Mouse (Mus musculus) thymus, postnatal 10 days (tissue): ENCODE measurements around the gene Chuk.

ENCODE experiments used
- DNase-seq, 2 experiments: peaks; one replicate each; pipeline ENCODE4 v3.0.0; 2021; ENCODE audit warnings: low spot score in 2 of 2

The Chuk gene

DNA sequence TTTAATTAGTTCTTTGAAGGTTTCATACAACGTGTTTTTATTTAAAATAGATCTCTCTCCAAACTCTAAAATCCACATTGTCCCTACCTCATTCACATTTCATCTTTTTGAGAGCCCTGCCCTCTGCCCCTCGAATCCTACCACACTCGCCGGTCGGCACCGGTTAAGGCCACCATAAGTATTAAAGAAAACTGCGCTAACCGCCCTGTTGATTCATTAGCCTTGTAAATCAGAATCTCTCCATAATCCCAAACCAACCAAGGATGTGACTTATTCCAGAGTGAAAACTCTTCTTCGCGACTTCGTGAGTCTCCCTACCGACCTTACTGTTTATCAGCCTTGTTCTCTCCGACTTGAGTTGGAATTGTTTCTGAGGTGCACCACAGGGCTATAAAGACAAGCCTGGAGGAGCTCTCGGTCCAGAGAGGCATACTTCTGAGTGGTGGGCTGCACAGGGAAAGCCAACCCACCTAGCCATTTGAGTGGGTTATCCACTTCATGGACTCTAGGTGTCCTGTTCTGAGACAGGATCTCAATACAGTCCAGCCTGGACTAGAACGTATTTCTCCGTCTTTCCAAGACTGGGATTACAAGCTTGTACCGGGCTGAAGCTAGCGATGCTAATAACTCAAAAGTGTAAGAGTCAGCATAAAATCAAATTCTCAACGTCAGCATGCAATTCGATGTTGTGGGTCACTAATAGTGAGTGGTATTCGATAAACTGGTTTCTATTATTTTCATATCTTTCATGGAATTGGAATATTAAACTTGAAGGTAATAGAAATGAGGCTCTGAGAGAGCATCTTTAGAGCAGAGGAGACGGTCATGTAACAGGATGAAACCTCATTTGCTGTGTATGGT is 611 bp upstream of the Chuk start:
- no peak for DNase-seq

DNA sequence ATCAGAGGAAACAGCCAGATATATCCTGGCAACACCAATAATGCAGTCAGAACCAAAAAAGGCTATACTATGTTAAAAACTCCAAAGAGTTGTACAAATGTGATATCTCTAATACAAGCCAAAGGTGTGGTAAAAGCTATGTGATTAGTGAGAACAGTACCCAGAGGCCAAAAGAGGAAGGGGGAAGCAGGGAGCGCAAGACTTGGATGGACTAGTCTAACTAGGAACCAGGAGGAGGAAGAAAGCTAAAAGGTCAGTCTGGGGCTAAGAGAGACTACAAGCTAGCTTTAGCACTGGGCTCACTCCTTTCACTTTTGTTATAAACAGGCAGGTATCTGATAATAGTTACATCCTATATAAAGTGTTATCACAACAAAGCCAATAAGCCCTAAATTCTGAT is 2.9 kb downstream of the Chuk start:
- DNase-seq: no peak

DNA sequence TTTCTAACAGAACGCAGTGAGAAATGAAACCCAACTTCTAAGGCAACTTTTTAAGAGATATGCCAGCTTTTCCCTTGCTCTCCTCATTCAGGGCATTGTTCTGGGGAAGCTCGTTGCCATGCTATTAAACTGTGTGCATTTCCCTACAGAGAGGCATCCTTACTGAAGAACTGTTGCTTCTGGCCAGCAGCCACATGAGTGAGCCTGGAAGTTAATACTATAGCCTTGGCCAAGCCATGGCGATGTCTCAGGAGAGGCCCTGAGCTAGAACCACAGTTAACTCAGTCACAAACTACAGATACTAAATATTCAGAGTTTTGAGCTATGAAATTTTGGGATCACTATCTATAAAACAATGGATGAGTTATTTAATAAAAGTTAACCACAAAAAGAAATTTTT is 4.3 kb downstream of the Chuk start:
- no peak for DNase-seq

DNA sequence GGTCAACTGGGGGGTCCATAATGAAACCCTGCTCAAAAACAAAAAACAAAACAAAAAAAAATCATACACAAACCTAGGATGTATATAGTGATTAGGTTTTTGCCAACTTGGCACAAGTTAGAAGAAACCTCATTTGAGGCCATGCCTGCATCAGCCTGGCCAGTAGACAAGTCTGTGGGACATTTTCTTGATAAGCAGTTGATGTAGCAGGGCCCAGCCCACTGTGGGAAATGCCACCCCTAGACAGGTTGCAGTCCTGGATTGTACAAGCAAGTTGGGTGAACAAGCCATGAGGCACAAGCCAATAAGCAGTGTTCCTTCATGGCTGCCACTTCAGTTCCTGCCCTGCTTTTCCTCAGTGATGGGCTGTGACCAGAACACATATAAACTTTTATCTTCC is 6.4 kb downstream of the Chuk start:
- no peak for DNase-seq

DNA sequence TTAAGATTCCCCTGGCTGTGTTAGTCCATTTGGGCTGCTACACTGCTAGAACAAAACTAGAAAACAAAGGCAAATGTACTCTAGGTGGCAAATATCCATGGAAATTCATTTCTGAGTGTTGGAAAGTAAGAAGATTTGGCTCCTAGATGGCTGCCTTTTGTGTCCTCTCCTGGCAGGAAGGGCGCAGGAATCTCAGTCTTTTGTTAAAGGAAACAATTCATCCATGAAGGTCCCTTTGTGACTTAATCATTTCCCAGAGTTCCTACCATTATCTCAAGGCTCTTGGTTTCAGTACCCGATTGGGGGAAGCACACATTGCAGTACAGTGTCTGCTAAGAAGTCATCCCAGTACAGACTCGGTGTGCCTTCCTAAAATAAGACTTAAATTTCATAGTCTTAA is 21.0 kb downstream of the Chuk start:
- no peak for DNase-seq

DNA sequence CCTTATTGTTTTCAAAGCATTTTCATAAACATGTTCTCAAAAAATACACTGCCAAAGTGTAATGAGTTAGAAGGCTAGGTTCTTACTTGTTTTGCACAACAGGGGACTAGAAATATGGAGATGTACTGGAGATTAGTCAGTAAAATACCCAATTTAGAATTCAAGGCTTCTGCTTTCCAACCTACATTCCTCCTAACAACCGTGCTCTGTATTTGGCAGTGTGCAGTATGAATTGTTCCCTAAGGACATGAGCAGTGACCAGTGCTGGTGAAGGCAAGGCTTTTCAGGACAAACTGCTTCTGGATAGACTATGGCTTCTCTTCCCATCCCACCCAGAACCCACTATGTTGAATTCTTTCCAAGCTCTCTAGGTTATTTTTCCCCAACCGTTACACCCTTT is 26.4 kb downstream of the Chuk start:
- no peak for DNase-seq

DNA sequence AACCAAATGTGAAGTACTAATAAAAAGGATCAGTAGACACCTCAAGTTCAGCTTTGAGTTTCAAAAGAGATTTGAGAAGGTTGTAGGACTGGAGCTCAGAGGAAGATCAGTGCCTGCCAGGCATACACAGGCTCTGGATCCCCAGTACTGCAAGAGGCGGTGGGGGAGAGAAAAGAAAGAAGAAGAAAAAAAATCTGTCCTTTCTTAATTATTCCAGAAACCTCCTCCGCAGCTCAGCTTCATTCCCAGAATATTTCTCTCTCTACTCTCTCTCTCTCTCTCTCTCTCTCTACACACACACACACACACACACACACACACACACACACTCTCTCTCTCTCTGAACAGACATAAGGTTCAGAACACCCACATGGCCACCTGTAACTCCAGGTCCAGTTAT is 27.3 kb downstream of the Chuk start:
- no peak for DNase-seq

DNA sequence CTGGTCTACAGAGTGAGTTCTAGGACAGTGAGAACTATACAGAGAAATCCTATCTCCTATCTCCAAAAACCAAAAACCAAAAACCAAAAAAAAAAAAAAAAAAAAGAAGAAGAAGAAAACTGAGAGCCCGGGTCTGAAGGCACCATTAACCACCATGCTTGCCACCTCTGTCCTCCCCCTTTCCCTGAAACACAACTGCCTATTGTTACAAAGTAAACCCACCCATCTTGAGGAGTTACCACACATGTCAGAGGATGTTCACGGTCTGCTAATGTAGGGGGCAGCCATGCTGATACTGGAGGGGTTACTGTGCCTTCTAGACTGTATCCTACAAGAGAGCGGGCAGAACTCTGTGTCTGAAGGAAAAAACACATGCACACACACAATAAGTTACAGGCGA is 30.3 kb downstream of the Chuk start:
- DNase-seq: no peak

DNA sequence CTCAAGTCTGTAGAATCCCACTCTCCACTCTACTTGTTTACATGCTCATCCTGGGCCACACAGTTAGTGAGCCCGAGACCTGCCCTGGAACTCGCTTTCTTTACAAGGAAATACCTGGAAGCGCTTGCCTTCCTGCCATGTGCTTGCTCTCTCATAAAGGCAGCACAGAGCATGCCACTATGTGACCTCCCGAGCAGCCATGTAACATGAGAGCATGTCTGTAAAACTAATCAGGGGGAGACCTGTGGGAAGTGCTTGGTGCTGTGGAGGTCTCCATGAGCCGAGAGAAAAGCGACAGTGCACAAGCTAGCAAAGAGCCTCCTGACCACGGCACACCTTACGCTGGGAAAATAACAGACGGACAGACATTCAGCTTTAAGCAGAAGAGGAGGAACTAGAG is 30.8 kb downstream of the Chuk start:
- DNase-seq: no peak

DNA sequence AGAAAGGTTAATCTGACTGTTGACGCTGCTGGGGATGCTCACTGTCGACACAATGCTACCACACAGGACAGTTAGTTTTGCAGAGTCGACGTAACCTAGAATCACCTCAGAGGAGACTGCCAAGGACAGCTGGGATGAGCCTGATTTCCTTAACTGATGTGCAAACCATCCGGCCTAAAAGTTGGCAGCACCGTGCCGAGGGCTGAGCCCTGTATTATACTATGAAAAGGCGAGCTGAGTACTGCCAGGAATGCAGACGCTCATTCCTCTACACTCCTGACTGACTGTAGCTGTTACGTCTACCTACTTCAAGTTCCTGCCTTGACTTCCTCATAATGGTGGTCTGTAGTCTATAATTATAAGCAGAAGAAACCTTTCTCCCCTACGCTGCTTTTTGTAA is 32.3 kb downstream of the Chuk start:
- no peak for DNase-seq

DNA sequence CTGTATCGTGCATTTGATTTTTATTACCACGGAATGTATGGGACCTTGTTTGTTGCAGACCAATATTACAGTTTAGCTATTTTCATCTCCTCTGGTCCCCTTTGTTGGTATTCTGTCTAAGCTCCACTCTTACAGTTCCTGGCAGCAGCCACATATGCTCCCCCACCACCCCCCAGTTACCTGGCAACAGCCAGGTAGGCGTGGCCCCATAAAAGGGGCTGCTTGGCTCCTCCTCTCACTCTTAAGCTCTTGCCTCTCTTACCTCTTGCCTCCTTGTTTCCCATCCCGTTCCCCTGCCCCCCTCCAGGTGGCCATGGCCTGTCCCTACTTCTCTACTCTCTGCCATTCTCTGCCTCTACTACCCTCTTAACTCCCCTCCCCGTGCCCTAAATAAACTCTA is 36.1 kb downstream of the Chuk start:
- no peak for DNase-seq

DNA sequence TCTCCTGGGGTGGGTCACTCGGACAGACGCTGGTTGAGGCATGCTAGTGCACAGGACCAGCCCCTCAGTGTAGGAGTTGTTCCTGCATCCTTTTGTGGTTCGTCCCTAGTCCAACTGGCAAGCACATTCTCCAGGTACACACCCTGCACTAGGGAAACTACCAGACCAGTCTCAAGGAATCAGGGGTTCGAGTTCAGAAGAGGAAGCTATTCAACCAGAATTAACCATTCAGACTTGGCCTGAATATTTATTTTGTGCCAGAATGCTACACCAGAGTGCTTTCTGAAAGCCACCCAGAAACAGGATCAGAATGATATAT is 37.4 kb downstream of the Chuk start:
- no peak for DNase-seq

DNA sequence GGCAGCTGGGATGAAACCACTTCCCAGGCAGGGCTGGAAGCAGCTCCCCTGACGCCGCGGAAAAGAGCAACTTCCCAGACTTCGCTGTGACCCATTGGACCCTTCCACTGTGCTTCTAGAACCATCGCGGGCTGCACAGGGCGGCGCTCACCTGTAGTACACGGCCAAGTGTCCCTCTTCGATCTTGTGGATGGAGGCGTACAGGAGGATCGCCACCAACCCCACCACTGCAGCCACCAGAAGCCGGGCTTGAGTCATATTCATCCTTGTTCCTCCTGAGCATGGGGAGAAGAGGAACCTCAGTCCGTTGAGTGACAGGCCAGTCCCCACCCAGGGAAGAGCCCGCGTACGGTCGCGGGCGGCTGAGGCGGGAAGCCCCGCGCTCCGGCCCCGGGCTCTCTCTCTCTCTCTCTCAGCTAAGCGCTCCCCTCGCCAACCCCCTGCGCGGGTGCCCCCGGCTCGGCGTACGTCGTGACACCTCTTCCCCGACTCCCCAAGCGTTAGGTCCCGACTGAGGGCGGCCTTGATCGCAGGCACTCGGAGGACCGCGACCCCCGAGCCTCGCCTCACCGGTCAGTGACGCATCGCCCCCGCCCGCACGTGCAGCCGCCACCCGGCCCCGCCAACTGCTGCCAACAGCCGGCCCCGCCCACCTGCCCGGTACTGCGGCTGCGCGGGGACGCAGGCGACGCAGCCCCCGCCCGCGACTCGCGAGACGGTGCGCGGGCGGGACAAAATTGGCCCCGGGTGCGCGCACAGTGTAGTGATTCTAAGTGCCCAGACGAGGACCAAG is 38.0 kb downstream of the Chuk start, which contains the start of gene Erlin1:
Erlin1 (minus strand) TSS at position 665 of the 793 bp plus-strand sequence.
- DNase-seq: peak; percentile 77 to 88

DNA sequence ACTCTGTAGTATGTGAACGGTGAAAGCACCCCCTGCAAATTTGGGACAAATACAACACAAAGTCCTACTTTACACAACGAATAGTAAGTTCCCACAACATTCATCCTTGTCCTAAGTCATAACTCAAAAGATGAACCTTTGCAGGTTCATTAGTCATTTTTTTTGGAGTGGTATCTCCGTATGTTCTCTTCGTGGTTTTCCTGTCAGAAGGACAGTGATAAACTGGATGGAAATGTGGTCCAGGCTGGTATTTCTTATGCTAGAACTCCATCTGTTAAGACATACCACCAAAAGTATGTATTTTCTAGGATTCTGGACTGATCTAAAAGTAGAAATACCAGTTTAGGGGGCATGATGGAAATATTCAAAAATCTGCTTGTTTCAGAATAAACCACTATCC is 39.0 kb downstream of the Chuk start:
- DNase-seq: no peak

DNA sequence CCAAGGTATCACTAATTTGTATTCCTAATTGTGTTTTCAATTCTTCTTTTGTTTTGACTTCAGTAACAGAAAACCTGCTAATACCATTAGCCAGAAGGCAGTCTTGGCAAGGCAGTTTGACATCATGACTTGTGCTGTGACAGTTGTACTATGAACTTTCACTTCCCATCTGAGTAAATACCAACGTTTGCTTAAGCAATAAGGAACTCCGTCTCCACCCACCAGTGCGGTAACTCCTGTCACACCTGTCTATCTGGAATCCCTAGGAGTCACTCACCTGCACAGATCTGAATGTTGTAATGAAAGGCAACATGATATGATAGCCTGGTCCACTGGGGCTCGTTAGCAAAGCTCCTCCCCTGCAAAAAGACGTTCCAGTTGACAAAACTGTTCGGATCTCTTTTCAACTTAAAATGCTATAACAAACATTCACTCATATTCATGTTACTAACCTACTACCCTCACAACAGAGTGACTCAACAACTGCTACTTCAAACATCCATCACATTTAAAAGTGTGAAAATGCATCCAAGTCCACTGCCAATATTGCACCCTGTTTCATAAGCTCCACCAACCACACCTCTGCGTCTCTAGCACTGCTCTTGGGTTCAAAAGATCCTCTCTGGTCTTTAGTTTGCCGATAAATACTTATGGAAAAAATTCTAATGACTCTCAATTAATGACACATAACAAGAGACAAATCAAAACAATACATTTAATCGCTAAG is 39.8 kb downstream of the Chuk start:
- no peak for DNase-seq

DNA sequence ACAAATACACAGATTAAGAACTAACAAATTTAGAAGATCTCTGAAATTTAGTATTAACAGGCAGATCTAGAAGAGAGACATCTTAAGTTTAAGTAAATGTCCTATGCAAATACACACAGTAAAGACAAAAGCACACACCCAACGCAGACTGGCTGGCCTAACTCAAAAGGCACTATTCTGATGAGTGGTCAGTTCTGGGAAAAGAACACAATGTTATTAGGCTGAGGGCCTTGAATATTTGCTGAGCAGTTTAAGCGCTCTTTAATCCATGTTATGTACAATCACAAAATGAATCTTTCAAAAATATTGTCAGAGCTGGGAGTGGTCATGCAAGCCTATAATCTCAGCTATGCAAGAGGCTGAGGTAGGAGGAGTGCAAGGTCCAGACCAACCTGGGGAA is 42.5 kb downstream of the Chuk start:
- no peak for DNase-seq

DNA sequence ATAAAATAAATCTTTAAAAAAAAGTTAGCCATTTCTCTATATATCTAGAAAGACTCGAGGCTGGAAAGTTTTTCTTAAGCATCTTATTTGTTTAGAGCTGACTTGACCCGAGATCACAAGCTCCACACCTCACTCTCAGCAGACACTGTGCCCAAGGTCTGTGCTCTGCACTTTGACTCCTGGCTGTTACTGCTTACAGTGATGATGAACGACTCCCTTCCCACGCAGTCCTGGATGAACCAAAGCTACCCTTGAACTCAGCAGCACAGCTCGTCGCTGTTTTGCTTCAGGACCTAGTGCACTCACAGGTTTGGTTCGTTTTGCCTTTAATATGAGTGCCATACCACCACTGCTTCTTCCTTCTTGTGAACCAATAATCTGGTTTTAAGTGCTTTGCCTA is 43.5 kb downstream of the Chuk start:
- DNase-seq: no peak

DNA sequence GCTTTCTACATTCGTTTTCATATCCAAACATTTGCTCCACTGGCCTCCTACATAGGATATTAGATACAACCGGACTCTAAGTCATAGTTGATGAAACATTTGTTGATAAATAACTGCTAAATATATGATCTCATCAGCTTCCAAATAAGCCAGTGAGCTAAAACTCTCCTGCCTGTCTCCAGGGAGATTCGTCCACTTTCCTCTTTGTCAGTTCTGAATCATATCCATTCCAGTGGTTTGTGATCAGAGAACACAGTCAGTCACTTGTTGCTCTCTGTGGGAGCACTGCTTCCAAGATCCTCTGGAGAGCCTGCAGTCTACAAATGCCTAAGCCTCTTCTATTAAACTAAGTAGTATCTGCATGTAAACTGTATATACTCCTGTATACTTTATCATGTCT is 47.1 kb downstream of the Chuk start:
- no peak for DNase-seq

DNA sequence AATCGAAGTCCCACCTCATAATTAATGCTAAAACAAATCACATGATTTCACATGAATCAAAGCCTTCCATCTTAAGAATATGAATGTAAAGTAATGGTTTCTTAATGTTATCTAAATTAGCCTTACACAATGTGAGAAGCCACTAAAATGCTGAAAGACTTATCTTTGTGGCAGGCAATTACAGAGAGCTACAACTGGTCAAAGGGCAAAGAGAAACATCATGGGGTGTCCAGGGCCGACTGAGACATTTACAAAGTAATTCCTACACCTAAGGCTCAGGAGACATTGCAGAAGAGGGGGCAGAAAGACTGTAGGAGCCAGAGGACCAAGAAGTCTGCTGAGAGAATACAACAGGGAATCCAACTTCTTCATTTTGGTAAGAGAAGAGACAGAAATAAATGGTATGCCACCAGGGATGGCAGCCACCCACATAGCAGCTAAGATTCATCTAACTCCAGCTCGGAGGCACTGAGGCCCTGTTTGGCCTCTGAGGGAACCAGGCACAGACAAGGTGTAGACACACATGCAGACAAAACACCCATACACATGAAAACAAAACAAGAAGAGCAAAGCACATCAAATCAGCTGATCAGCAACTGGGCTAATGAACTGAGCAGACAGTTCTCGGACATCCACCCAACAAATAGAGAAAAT is 52.0 kb downstream of the Chuk start:
- DNase-seq: no peak

DNA sequence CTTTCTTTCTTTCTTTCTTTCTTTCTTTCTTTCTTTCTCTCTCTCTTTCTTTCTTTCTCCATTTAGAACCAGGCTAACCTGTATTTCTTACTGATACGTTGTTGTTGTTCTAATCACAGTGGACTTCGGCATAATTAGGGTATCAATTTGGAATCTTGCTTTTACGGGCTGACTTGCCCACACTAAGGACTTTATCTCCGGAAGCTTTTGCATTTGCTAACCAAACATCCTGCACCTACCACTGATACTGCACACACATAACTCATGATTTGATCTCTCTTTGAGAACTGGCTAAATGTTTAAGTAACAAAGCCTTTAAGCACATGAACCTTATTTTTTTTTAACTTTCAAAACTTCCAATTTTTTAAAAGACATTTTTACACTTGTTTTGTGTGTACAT is 56.9 kb downstream of the Chuk start:
- DNase-seq: no peak

DNA sequence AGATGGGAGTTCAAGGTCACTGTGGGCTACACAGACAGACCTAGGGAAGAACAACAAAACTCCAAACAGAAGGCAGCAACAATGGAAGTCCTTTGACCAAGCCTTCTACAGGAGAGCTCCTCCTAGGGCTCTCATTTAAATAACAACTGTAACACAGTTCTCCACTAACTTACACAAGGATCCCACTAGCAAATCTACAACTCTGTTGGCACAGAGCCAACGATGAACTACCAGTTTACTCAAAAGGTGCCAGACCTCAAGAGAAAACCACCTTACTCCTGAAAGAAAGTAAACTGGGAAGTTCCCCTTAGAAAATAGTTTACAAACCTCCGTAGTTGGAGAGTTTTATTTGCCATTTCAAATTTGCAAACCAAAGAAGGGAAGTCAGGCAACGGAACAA is 58.0 kb downstream of the Chuk start:
- DNase-seq: no peak

DNA sequence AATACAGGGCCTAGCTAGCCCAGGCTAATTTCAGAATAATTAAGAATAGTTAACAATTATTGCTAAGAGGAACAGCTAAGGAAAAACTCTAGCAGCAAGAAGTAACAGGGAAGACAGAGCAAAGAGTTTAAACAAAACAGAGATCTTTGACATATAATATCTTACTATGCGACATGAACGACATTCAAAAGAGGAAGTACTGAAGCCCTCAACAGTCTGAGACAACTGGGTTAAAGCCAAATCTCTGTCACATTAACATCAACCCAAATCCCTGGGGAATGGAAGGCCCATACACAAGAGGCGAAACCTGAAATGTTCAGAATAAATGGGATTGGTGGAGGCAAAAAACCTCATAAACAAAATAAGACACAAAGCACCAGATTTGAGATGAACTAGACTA is 61.4 kb downstream of the Chuk start:
- no peak for DNase-seq
